Mouse (Mus musculus): ENCODE measurements at regions not wholly inside any gene's neighbourhood (a gene's known extent, or its start where the extent isn't known, plus 50 kb on each side); places are given as distances from the start of the nearest gene placed in this dataset.

GRCm38 (mm10) chr2:61221676-61222075, 258.7 kb upstream of the Rbms1 start:
- DNase-seq (ENCODE audit: low spot score), result no peak

- DNase-seq (ENCODE audit: low spot score), result no peak
Observed at GRCm38 (mm10) chr2:61221157-61221556, 258.2 kb upstream of the Rbms1 start.

DNA sequence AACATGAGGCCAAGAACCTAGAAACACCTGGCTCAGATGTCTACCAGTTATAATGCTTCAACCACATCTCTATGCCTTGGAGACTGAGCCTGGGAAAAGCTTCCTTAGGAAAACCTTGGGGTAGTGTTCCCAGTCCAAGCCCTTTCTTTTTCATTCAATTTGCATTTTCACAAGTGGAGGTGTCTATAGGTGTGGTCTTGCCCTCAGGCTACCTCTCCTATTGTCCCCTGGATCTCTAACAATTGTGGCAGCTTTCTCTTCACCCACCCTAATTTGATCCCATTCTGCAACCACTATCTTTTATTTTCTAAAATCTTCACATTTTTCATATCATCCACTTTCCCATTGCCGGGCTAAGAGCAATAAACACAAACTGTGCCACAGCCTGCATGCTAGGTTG, 251.0 kb upstream of the Rbms1 start:
- no peak for DNase-seq (ENCODE audit: low spot score)

GRCm38 (mm10) chr2:61201387-61201786, 238.4 kb upstream of the Rbms1 start:
- no peak for DNase-seq (ENCODE audit: low spot score)

DNA sequence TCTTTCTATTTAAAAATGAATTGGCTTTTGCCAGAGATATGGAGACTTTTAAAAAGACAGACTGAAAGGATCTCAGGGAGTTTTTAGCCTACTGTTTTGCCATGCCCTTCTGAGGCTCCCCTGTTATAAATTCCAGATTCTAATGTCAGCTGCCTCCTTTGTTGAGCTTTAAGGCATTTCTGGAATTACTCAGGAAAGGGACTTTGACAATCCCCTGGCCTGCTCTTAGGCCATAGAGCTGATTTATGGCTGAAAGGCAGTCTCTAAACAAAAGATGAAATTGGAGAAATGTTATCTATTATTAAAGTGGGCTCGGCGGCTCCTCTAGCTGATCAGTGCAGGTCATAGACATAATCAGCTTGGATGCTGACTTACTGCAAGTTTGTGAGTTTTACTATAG, 231.0 kb upstream of the Rbms1 start:
- DNase-seq (ENCODE audit: low spot score), result no peak

GRCm38 (mm10) chr2:61182424-61182979, 219.5 kb upstream of the Rbms1 start:
- no peak for DNase-seq (ENCODE audit: low spot score)

DNA sequence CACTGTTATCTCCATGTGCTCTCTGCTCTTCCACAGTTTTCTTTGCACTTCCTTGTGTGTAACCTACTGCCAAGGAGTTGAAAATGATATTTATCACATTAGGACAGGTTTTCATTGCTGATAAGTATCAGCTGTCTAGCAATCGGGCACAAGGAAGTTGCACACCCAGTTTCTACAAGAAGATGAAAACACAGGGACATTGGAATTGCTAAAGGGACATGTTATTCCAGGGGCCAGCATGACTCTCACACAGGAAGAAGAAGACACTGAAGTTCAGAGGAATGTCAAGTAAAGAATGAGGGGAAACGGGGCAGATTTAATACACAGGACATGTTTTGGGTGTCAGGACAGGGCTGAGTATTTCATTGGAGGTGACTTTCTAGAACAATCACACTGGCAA, 214.8 kb upstream of the Rbms1 start:
- DNase-seq (ENCODE audit: low spot score), result no peak

DNA sequence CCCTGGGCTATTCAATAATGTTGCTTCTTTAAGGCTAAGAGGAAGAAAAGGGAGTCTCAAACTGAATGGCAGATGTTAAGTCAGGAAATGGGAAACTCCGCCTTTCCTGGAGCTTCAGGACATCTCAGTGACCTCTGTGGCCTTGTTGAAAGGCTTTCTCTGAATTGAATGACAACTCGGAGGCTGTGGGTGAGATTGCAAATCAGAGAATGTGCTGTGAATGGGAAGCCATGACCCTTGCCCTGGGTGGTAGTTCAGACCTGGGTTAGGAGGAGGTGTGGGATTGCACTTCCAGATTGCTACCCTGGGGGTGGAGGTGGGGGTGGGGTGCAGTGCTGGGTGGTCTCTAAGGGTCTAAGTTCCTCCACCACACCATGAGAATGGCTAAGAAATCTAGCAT, 213.8 kb upstream of the Rbms1 start:
- no peak for DNase-seq (ENCODE audit: low spot score)

DNA sequence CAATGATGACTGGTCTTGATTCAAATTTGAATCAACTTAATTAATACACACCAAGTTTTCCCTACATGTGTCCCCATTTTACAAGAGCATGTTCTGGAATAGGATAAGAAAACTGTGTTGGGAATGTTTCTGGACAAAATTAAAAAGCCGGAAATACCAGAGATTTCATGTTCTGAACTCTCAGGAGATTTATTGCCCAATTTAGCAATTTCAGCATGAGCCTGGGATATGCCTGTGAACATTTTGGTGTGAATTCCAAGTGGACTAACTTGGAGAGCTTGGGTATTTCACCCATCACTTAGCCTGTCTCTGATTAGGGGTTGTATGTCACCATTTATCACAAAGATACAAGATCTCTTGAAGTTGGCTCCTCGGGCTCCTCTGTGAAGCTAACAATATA, 210.6 kb upstream of the Rbms1 start:
- DNase-seq (ENCODE audit: low spot score), result no peak

- DNase-seq (ENCODE audit: low spot score), result no peak
Observed at GRCm38 (mm10) chr2:61161336-61161735, 198.3 kb upstream of the Rbms1 start.

- DNase-seq (ENCODE audit: low spot score), result no peak
Observed at GRCm38 (mm10) chr2:61159761-61160160, 196.8 kb upstream of the Rbms1 start.

GRCm38 (mm10) chr2:61138998-61139631, 176.1 kb upstream of the Rbms1 start:
- no peak for DNase-seq (ENCODE audit: low spot score)

DNA sequence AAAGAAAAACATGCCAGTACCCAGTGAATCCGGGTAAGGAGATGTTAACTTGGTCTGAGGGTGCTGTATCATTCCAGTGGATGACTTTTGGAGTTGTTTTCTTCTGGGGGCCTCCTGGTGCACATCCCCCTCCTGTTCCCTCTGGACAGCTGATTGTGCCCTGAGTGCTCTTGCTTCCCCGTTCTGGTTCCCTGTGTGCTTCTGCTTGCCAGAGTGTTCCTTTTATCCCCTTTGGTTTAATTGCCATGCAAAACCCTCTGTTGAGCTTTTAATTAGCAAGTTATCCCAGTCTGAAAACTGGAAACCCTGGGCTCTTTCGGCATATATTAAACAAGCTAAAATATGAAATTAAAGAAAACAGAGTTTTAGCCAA, 175.6 kb upstream of the Rbms1 start:
- DNase-seq (ENCODE audit: low spot score), result no peak

DNA sequence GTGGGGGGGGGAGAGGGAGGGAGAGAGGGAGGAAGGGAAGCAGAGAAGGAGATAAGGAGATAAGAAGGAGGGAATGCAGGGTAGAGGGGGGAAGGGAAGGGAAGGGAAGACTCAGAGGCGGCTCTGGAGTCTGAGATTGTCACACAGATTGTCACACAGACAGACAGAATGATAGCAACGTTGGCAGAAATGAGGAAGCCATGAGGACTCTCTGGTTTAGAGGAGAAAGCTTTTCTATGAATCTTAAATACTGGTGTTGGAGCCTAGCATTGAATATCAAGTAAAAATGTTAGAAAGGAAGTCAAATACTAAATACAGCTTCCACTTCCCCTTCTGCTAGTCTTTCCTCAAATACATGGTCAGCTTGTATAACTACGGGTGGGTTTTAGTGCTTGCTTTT, 174.4 kb upstream of the Rbms1 start:
- no peak for DNase-seq (ENCODE audit: low spot score)

GRCm38 (mm10) chr2:61136926-61137325, 173.9 kb upstream of the Rbms1 start:
- no peak for DNase-seq (ENCODE audit: low spot score)

- no peak for DNase-seq (ENCODE audit: low spot score)
Observed at GRCm38 (mm10) chr2:61123046-61123806, 160.2 kb upstream of the Rbms1 start.

GRCm38 (mm10) chr2:61121281-61121680, 158.3 kb upstream of the Rbms1 start:
- no peak for DNase-seq (ENCODE audit: low spot score)

DNA sequence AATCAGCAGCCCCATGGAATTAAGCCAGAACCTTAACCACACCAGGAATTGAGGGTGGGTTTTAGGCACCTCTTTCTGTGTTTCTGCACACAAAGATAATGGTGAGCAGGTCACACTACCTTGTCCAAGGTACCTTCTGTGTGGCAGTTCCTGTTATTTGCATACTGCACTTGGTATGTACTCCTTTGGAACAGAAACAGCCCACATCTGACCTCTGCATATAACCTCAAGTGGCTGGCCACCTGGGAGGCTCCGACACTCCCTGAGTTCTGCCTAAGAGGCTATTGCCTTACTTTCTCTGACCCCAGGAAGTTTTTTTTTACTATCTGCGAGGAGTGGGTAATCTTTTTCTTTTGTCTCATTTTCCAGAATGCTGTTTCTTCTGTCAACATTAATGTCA, 151.6 kb upstream of the Rbms1 start:
- no peak for DNase-seq (ENCODE audit: low spot score)

- no peak for DNase-seq (ENCODE audit: low spot score)
Observed at GRCm38 (mm10) chr2:61113916-61114315, 150.9 kb upstream of the Rbms1 start.

GRCm38 (mm10) chr2:61110591-61110990, 147.6 kb upstream of the Rbms1 start:
- DNase-seq (ENCODE audit: low spot score), result no peak

GRCm38 (mm10) chr2:61109564-61109963, 146.6 kb upstream of the Rbms1 start:
- DNase-seq (ENCODE audit: low spot score), result no peak

GRCm38 (mm10) chr2:61105169-61105568, 142.2 kb upstream of the Rbms1 start:
- DNase-seq (ENCODE audit: low spot score), result no peak

DNA sequence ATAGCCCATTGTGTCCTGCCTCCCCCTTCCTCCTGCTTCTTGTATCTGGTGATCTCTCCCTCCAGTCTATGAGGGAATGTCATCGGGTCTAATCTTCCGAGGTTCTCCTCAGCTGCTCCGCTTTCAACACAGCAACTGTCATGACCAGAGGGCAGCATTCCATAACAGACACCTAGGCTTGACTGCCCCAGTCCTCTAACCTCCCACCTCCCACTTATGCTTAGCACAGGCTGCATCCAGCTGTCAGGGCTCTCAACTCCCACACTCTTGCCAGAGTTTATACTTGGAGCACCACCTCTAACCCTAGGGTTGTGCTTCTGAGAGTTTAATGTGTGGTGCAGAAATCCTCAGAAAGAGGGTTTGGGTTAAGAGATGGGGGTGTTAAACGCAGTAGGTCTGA, 137.9 kb upstream of the Rbms1 start:
- DNase-seq (ENCODE audit: low spot score), result no peak

- DNase-seq (ENCODE audit: low spot score), result no peak
Observed at GRCm38 (mm10) chr2:61088501-61088900, 125.5 kb upstream of the Rbms1 start.
